8 mouse cellular contexts compared by ENCODE assay signal in genomic region chr3:9067048-9067447, GRCm38 (mm10).
A peak's percentile ranks its signal among the peaks of the same experiment; 100 is the strongest.
DNase-seq lines count a peak whose midpoint lies in the region; ATAC-seq lines count a peak whose summit lies in the region.

No protein-coding gene starts in this region.

- no peaks in the 10 kb centered on the region for H3K36me3 ChIP-seq in hindbrain, embryonic 10.5 days
- H3K36me3 ChIP-seq in hindbrain, embryonic 12.5 days: no peaks in the 10 kb centered on the region
- H3K36me3 ChIP-seq in limb, embryonic 11.5 days (ENCODE audit: control insufficient read depth, insufficient read depth, low read length): no peaks in the 10 kb centered on the region

- H3K27ac ChIP-seq in hindbrain, embryonic 10.5 days: no peak overlapping the region
- H3K27ac ChIP-seq in hindbrain, embryonic 12.5 days: no peak overlapping the region
- H3K27ac ChIP-seq in limb, embryonic 11.5 days (replicated peaks; ENCODE audit: low read depth, low read length): no peak overlapping the region

- ATAC-seq in hindbrain, embryonic 12.5 days (ENCODE audit: low FRiP score): no peak
- ATAC-seq in limb, embryonic 11.5 days (ENCODE audit: insufficient number of reproducible peaks, low FRiP score, low TSS enrichment, low read depth): no peak

- H3K9me3 ChIP-seq in hindbrain, embryonic 10.5 days: no peaks in the 10 kb centered on the region
- H3K9me3 ChIP-seq in hindbrain, embryonic 12.5 days (replicated peaks): no peaks in the 10 kb centered on the region
- H3K9me3 ChIP-seq in limb, embryonic 11.5 days (ENCODE audit: control insufficient read depth, low read length): no peaks in the 10 kb centered on the region

- H3K4me1 ChIP-seq in hindbrain, embryonic 10.5 days (replicated peaks): no peaks in the 10 kb centered on the region
- H3K4me1 ChIP-seq in hindbrain, embryonic 12.5 days: no peaks in the 10 kb centered on the region
- no peaks in the 10 kb centered on the region for H3K4me1 ChIP-seq in limb, embryonic 11.5 days (ENCODE audit: control insufficient read depth, insufficient read depth, low read length)

- WGBS in hindbrain, embryonic 10.5 days: 3% methylated on average over 12 of the region's 12 CpGs
- WGBS in hindbrain, embryonic 12.5 days: 5% methylated on average over 12 of the region's 12 CpGs
- 4% methylated on average over 12 of the region's 12 CpGs for WGBS in limb, embryonic 11.5 days

- intact Hi-C loops in gastrocnemius, postnatal 14 days (cut with DNase I; ENCODE audit: low total_unique reads): no loop called here

- no peak overlapping the region for H3K4me2 ChIP-seq in hindbrain, embryonic 12.5 days (replicated peaks)
- H3K4me2 ChIP-seq in limb, embryonic 11.5 days (ENCODE audit: low read depth, severe bottlenecking): no peak overlapping the region

- H3K9ac ChIP-seq in hindbrain, embryonic 12.5 days: no peak overlapping the region
- H3K9ac ChIP-seq in limb, embryonic 11.5 days (ENCODE audit: low read length): no peak overlapping the region

- H3K27me3 ChIP-seq in hindbrain, embryonic 10.5 days (ENCODE audit: insufficient read depth, poor library complexity, severe bottlenecking): no peaks in the 10 kb centered on the region; the same call in 1 of the 2 replicates
- H3K27me3 ChIP-seq in hindbrain, embryonic 12.5 days: no peaks in the 10 kb centered on the region
- no peaks in the 10 kb centered on the region for H3K27me3 ChIP-seq in limb, embryonic 11.5 days (ENCODE audit: control insufficient read depth, insufficient read depth, low read length)

- DNase-seq in hindbrain, embryonic 10.5 days (ENCODE audit: low spot score): peak; percentile 80
- DNase-seq in cerebellum, postnatal 4 days (ENCODE audit: low spot score in 2 of 2): peak; percentile 84 to 91
- DNase-seq in gastrocnemius, postnatal 14 days: peak; percentile 76
- DNase-seq in kidney, adult 8-10 months: peak; percentile 59 to 82
- peak; percentile 90 for DNase-seq in limb, embryonic 11.5 days (ENCODE audit: low spot score)
- peak; percentile 71 for DNase-seq in naive thymus-derived CD4-positive, alpha-beta T cell, adult 2 months (ENCODE audit: low read depth)
- peak; percentile 42 to 58 for DNase-seq in spleen, postnatal 14 days (ENCODE audit: low spot score in 2 of 2)

- H3K4me3 ChIP-seq in hindbrain, embryonic 10.5 days: no peak overlapping the region
- H3K4me3 ChIP-seq in hindbrain, embryonic 12.5 days: no peak overlapping the region
- H3K4me3 ChIP-seq in limb, embryonic 11.5 days (ENCODE audit: low read depth, low read length): no peak overlapping the region
